Mouse (Mus musculus): ENCODE measurements at regions not wholly inside any gene's neighbourhood (a gene's known extent, or its start where the extent isn't known, plus 50 kb on each side); places are given as distances from the start of the nearest gene placed in this dataset.
"Not testable (repeated sequence)": the region's sequence is repeated elsewhere in the genome, so short reads cannot be mapped to it uniquely, and the experiment has no call there.

DNA sequence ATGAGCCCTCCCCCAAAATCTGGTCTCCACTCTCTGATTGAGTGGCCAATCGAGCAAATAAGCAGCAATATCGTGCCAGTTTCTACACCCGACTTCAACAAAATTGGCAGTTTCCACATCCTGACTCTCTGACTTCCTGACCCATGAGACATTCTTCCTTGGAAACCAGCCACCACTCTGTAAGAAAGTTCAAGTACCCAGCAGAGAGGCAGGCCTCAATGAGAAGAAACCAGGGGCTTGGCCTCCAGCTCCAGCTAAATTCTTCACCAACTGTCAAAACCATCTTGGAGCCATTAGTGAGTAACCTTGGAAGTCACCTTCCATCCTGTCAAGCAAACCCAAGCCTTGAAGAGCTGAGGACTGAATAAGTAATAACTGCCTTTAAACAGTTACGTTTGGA is 162.7 kb upstream of the Intu start:
- H3K4me3 ChIP-seq (ENCODE audit: low read length) = no peak overlapping the region
- no peaks in the 10 kb centered on the region for H3K36me3 ChIP-seq (ENCODE audit: insufficient read depth, low read length)
- 81% methylated on average over 4 of the region's 4 CpGs for WGBS
- no peak overlapping the region for H3K27ac ChIP-seq (ENCODE audit: low read length)
- H3K4me2 ChIP-seq (replicated peaks; ENCODE audit: low read depth, low read length) = no peak overlapping the region
- no peak for ATAC-seq (ENCODE audit: low FRiP score, low TSS enrichment)
- no peaks in the 10 kb centered on the region for H3K4me1 ChIP-seq (ENCODE audit: insufficient read depth, low read length)
- H3K9ac ChIP-seq (replicated peaks; ENCODE audit: low read length) = no peak overlapping the region
- H3K27me3 ChIP-seq (ENCODE audit: insufficient read depth, low read length) = no peaks in the 10 kb centered on the region
- H3K9me3 ChIP-seq (ENCODE audit: low read length) = no peaks in the 10 kb centered on the region

DNA sequence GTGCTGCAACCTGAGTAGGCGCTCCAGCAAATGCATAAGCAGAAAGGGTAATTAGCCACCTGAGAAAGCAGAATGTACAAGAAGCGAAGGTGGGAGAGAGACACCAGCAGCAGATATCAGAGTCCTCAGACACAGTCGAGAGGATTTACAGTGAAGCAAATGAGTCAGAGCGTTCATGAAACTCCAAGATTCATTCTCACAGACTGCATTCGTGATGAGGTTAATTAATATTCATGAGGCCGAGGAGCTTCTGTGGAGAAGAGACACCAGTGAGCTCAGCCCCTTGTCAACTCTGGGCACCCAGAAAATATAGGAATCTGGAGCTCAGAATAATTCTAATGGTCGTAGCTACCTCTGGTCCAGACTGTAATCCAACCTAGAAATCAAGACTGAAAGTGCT is 159.7 kb upstream of the Intu start:
- no peak for ATAC-seq (ENCODE audit: low FRiP score, low TSS enrichment)
- 38% methylated on average over 7 of the region's 7 CpGs for WGBS
- Histone ChIP-seq H3K27me3 (ENCODE audit: insufficient read depth, low read length) (no peaks in the 10 kb centered on the region), H3K36me3 (ENCODE audit: insufficient read depth, low read length) (no peaks in the 10 kb centered on the region), H3K4me3 (ENCODE audit: low read length) (no peak overlapping the region), H3K4me1 (ENCODE audit: insufficient read depth, low read length) (no peaks in the 10 kb centered on the region), H3K9me3 (ENCODE audit: low read length) (no peaks in the 10 kb centered on the region), H3K4me2 (replicated peaks; ENCODE audit: low read depth, low read length) (no peak overlapping the region), H3K27ac (ENCODE audit: low read length) (no peak overlapping the region), H3K9ac (replicated peaks; ENCODE audit: low read length) (no peak overlapping the region)

DNA sequence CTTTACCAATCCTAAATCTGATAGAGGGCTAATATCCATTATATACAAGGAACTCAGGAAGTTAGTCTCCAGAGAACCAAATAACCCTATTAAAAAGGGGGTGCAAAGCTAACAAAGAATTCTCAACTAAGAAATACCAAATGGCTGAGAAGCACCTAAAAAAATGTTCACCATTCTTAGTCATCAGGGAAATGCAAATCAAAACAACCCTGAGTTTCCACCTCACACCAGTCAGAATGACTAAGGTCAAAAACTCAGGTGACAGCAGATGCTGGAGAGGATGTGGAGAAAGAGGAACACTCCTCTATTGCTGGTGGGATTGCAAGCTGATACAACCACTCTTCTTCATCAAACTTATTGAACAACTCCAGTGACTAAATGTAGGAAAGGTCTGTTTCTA is 154.9 kb upstream of the Intu start:
- not testable (repeated sequence) for H3K27me3 ChIP-seq (ENCODE audit: insufficient read depth, low read length); H3K36me3 ChIP-seq (ENCODE audit: insufficient read depth, low read length); H3K27ac ChIP-seq (ENCODE audit: low read length); ATAC-seq (ENCODE audit: low FRiP score, low TSS enrichment); H3K4me3 ChIP-seq (ENCODE audit: low read length); H3K4me2 ChIP-seq (replicated peaks; ENCODE audit: low read depth, low read length); H3K4me1 ChIP-seq (ENCODE audit: insufficient read depth, low read length); H3K9ac ChIP-seq (replicated peaks; ENCODE audit: low read length); H3K9me3 ChIP-seq (ENCODE audit: low read length)

DNA sequence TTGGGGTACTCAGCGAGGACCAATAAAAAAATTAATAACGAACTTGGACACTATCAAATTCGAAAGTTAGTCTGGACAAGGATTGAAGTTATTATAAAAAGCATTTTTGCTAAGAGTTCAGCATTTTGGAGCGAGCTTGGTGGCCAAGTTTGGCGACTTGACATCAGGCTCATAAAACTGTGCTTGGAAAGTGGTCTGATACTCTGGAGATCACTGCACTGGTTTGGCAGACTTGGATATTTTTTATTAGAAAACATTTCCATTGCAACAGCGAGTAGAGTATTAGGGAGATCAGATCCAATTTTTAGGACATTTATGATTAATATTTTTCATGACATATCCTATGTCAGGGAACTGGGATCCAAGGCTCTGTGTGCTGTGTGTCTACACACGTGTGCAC is 153.7 kb upstream of the Intu start:
- H3K9ac ChIP-seq (replicated peaks; ENCODE audit: low read length) = no peak overlapping the region
- ATAC-seq (ENCODE audit: low FRiP score, low TSS enrichment) = no peak
- no peak overlapping the region for H3K4me2 ChIP-seq (replicated peaks; ENCODE audit: low read depth, low read length)
- no peak overlapping the region for H3K27ac ChIP-seq (ENCODE audit: low read length)
- no peaks in the 10 kb centered on the region for H3K4me1 ChIP-seq (ENCODE audit: insufficient read depth, low read length)
- H3K9me3 ChIP-seq (ENCODE audit: low read length) = no peaks in the 10 kb centered on the region
- WGBS = 78% methylated on average over 7 of the region's 7 CpGs
- no peak overlapping the region for H3K4me3 ChIP-seq (ENCODE audit: low read length)
- H3K36me3 ChIP-seq (ENCODE audit: insufficient read depth, low read length) = no peaks in the 10 kb centered on the region
- no peaks in the 10 kb centered on the region for H3K27me3 ChIP-seq (ENCODE audit: insufficient read depth, low read length)

DNA sequence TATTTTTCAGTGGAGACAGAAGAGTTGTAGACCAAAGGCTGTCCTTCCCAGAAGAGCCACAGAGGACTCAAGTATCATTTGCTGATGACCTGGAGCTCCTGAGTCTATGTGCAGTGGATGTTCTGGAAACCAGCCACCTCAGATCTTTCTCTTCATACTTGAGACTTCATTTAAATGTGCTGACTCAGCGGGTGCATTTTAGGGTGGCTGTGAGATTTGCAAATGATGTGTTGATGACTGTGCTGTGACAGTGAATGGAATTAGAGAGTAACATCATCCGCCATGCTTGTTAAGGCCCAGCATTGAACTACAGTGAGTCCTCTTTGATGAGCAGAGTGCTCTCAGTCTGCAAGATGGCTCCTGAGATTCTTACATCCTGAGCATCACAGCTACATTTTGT is 152.0 kb upstream of the Intu start:
- Histone ChIP-seq H3K9ac (replicated peaks; ENCODE audit: low read length) (no peak overlapping the region), H3K27me3 (ENCODE audit: insufficient read depth, low read length) (no peaks in the 10 kb centered on the region), H3K4me3 (ENCODE audit: low read length) (no peak overlapping the region), H3K4me1 (ENCODE audit: insufficient read depth, low read length) (no peaks in the 10 kb centered on the region), H3K4me2 (replicated peaks; ENCODE audit: low read depth, low read length) (no peak overlapping the region), H3K36me3 (ENCODE audit: insufficient read depth, low read length) (no peaks in the 10 kb centered on the region), H3K9me3 (ENCODE audit: low read length) (no peaks in the 10 kb centered on the region), H3K27ac (ENCODE audit: low read length) (no peak overlapping the region)
- ATAC-seq (ENCODE audit: low FRiP score, low TSS enrichment) = no peak
- 96% methylated on average over 2 of the region's 2 CpGs for WGBS

DNA sequence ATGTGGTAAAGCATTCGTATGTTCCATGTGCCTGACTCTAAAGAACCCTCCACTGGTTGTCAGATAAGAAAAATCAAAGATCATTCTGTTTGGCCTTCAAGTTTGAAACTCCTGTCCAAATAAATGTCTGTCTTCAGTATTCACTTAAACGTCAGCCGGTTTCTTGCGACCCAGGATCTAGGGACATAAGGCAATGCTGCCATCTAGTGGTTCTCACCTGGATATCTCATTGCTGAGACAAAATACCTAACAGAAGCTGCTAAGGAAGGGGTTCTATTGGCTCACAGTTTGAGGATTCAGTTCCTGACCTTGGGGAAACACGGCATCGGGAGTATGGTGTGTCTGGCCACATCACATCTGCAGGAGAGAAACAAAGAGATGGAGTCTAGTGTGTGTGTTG is 139.5 kb upstream of the Intu start:
- no peaks in the 10 kb centered on the region for H3K36me3 ChIP-seq (ENCODE audit: insufficient read depth, low read length)
- H3K4me3 ChIP-seq (ENCODE audit: low read length) = no peak overlapping the region
- no peaks in the 10 kb centered on the region for H3K4me1 ChIP-seq (ENCODE audit: insufficient read depth, low read length)
- no peak overlapping the region for H3K27ac ChIP-seq (ENCODE audit: low read length)
- H3K9ac ChIP-seq (replicated peaks; ENCODE audit: low read length) = no peak overlapping the region
- H3K9me3 ChIP-seq (ENCODE audit: low read length) = no peaks in the 10 kb centered on the region
- ATAC-seq (ENCODE audit: low FRiP score, low TSS enrichment) = no peak
- H3K27me3 ChIP-seq (ENCODE audit: insufficient read depth, low read length) = no peaks in the 10 kb centered on the region
- H3K4me2 ChIP-seq (replicated peaks; ENCODE audit: low read depth, low read length) = no peak overlapping the region
- 45% methylated on average over 6 of the region's 6 CpGs for WGBS

DNA sequence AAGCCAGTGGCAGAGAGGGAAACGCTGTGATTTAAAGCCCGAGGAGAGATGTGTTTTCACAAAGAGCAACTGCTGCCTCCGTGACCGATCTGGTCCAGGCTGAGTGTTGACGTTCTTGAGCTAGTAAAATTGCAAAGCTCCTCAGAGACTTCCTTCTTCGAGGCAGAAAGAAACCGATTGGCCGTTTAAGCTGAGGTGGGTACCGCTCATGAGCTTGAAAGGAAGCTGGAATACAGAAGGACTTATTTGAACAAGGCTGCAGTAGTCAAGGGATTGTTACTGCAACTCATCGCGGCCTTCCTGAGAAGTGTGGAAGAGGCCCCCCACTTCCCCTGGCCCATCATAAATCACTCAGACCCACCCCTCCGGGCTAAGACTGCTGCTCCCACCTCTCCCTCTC is 132.9 kb upstream of the Intu start:
- Histone ChIP-seq H3K36me3 (ENCODE audit: insufficient read depth, low read length) (no peaks in the 10 kb centered on the region), H3K4me1 (ENCODE audit: insufficient read depth, low read length) (peaks cover 8% of the 10 kb centered on the region), H3K9ac (replicated peaks; ENCODE audit: low read length) (peak overlapping the region; percentile 27), H3K27me3 (ENCODE audit: insufficient read depth, low read length) (no peaks in the 10 kb centered on the region), H3K4me2 (replicated peaks; ENCODE audit: low read depth, low read length) (peak overlapping the region; percentile 46), H3K4me3 (ENCODE audit: low read length) (peak overlapping the region; percentile 12), H3K27ac (ENCODE audit: low read length) (no peak overlapping the region), H3K9me3 (ENCODE audit: low read length) (no peaks in the 10 kb centered on the region)
- 7% methylated on average over 12 of the region's 12 CpGs for WGBS
- peak; percentile 57; the same call in 1 of the 2 replicates for ATAC-seq (ENCODE audit: low FRiP score, low TSS enrichment)

DNA sequence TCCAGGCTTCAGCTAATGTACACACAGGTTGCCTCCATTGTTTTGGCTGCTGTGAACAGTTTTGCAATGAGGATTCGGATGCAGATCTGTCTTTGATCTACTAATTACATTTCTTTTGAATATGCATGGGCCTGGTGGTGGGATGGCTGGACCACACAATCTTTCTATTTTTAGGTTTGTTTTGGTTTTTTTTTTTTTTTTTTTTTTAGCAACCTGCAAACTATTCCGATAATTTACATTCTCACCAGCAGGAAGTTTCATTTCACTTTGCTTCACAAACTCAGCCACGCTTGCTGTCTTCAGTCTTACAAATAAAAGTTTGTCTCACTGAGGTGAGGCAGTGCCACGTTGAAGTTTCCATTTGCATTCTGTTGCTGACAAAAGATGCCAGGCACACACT is 127.7 kb upstream of the Intu start:
- H3K9me3 ChIP-seq (ENCODE audit: low read length) = no peaks in the 10 kb centered on the region
- 79% methylated on average over 4 of the region's 4 CpGs for WGBS
- H3K27ac ChIP-seq (ENCODE audit: low read length) = no peak overlapping the region
- H3K9ac ChIP-seq (replicated peaks; ENCODE audit: low read length) = no peak overlapping the region
- H3K4me3 ChIP-seq (ENCODE audit: low read length) = no peak overlapping the region
- no peak for ATAC-seq (ENCODE audit: low FRiP score, low TSS enrichment)
- no peaks in the 10 kb centered on the region for H3K27me3 ChIP-seq (ENCODE audit: insufficient read depth, low read length)
- H3K4me1 ChIP-seq (ENCODE audit: insufficient read depth, low read length) = peaks cover 3% of the 10 kb centered on the region
- H3K36me3 ChIP-seq (ENCODE audit: insufficient read depth, low read length) = no peaks in the 10 kb centered on the region
- no peak overlapping the region for H3K4me2 ChIP-seq (replicated peaks; ENCODE audit: low read depth, low read length)

DNA sequence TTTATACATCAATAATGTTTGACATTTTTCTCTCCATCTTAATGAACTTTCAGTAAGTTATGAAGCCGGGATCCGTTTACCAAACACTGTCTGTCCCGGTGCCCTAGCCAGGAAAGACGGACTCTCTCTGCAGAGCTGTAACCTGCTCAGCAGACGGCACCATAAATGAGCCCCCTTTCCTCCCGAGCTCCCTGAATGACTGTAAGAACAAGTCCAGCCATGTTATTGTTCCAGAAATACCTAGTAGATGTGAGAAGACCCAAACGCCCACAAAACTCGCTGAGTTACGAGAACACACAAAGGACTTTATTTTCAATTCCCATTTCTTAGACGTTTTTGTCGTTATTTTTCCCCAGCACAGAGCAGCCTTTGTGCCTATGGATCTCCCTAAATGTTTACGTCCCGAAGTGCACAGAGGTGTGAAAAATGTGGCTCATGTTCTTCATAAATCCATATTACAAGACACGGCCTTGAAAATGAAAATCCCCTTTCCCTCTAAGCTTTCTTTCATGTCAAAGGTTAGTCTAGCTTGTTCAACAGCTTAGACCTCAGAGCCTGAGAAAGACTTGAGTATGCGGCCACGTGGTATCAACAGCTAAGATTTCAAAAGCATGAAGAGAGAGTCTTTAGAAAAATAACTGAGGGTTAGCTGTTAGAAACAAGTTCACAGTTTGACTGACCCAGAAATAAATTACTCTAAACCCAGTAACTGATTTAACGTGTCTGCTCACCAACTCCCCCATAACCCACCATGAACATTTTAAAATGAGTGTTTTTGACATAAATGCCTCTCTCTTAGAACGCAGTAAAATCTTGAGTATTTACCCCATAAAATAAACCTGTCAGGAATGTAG is 125.8 kb upstream of the Intu start:
- no peaks in the 10 kb centered on the region for H3K36me3 ChIP-seq (ENCODE audit: insufficient read depth, low read length)
- no peak overlapping the region for H3K4me3 ChIP-seq (ENCODE audit: low read length)
- WGBS = 36% methylated on average over 18 of the region's 18 CpGs
- peak overlapping the region; percentile 47; the same call in 1 of the 2 replicates for H3K27ac ChIP-seq (ENCODE audit: low read length)
- no peak overlapping the region for H3K9ac ChIP-seq (replicated peaks; ENCODE audit: low read length)
- H3K4me1 ChIP-seq (ENCODE audit: insufficient read depth, low read length) = peaks cover 10% of the 10 kb centered on the region
- H3K9me3 ChIP-seq (ENCODE audit: low read length) = no peaks in the 10 kb centered on the region
- ATAC-seq (ENCODE audit: low FRiP score, low TSS enrichment) = peak; percentile 60; the same call in 1 of the 2 replicates
- H3K4me2 ChIP-seq (replicated peaks; ENCODE audit: low read depth, low read length) = no peak overlapping the region
- no peaks in the 10 kb centered on the region for H3K27me3 ChIP-seq (ENCODE audit: insufficient read depth, low read length)

DNA sequence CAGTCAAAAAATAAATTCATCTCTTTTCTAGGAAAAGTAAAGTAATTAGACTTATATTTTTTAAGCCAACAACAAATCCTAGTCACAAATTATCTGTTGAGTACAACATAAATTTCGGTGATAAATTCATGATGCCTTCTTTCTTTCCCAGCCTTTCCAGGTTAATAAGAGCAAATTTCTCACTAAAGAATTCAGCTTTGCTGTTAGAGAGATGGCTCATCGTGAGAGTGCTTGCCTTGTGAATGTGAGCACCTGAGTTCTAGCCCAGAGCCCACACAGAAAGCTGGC is 125.2 kb upstream of the Intu start:
- no peaks in the 10 kb centered on the region for H3K9me3 ChIP-seq (ENCODE audit: low read length)
- no peak overlapping the region for H3K27ac ChIP-seq (ENCODE audit: low read length)
- H3K4me1 ChIP-seq (ENCODE audit: insufficient read depth, low read length) = peaks cover 14% of the 10 kb centered on the region
- no peaks in the 10 kb centered on the region for H3K27me3 ChIP-seq (ENCODE audit: insufficient read depth, low read length)
- no peak overlapping the region for H3K9ac ChIP-seq (replicated peaks; ENCODE audit: low read length)
- H3K36me3 ChIP-seq (ENCODE audit: insufficient read depth, low read length) = no peaks in the 10 kb centered on the region
- ATAC-seq (ENCODE audit: low FRiP score, low TSS enrichment) = no peak
- H3K4me2 ChIP-seq (replicated peaks; ENCODE audit: low read depth, low read length) = no peak overlapping the region
- H3K4me3 ChIP-seq (ENCODE audit: low read length) = no peak overlapping the region
- 50% methylated on average over 2 of the region's 2 CpGs for WGBS
